Comparison of ENCODE assay signal across 12 mouse cellular contexts in genomic region chr7:49330181-49330580, GRCm38 (mm10).
DNase-seq lines count a peak whose midpoint lies in the region; ATAC-seq and TF ChIP-seq lines count a peak whose summit lies in the region.
"Had no signal": no experiment of that assay in that cellular context is flagged by ENCODE, and none has a peak within 500 bp of the region (broad histone marks: within the 10 kb centered on the region; RNA-seq: fewer than 3 reads in every experiment).

No protein-coding gene starts in this region.

- no peak overlapping the region for H3K4me2 ChIP-seq in hindbrain, embryonic 11.5 days (replicated peaks; ENCODE audit: low read depth, low read length)
- no peak overlapping the region for H3K4me2 ChIP-seq in midbrain, embryonic 15.5 days
- H3K4me2 ChIP-seq in midbrain, embryonic 11.5 days, result no peak overlapping the region
- no peak overlapping the region for H3K4me2 ChIP-seq in embryonic facial prominence, embryonic 15.5 days (replicated peaks)

- peak overlapping the region; percentile 64; the same call in 1 of the 2 replicates for H3K27ac ChIP-seq in hindbrain, embryonic 10.5 days
- no peak overlapping the region for H3K27ac ChIP-seq in hindbrain, embryonic 11.5 days (ENCODE audit: low read depth, low read length)
- H3K27ac ChIP-seq in midbrain, embryonic 15.5 days, result 0 out of 2 replicates have a peak overlapping the region, but pooled peaks have one; percentile 34
- H3K27ac ChIP-seq in midbrain, embryonic 11.5 days (ENCODE audit: low read depth, low read length), result no peak overlapping the region
- H3K27ac ChIP-seq in embryonic facial prominence, embryonic 15.5 days (replicated peaks), result peak overlapping the region; percentile 55; the same call in 1 of the 2 replicates

- no peak for TF ChIP-seq CTCF in brain, embryonic 14.5 days (IDR thresholded peaks at IDR 0.05; ENCODE audit: borderline replicate concordance, extremely low read depth, insufficient read depth, insufficient read length)

- intact Hi-C loops in gastrocnemius, postnatal 14 days (cut with DNase I; ENCODE audit: low total_unique reads), result no loop called here

- H3K9me3 ChIP-seq in hindbrain, embryonic 10.5 days, result no peaks in the 10 kb centered on the region
- no peaks in the 10 kb centered on the region for H3K9me3 ChIP-seq in hindbrain, embryonic 11.5 days (ENCODE audit: control insufficient read depth, low read length)
- no peaks in the 10 kb centered on the region for H3K9me3 ChIP-seq in midbrain, embryonic 15.5 days
- H3K9me3 ChIP-seq in midbrain, embryonic 11.5 days (ENCODE audit: control insufficient read depth, low read length), result no peaks in the 10 kb centered on the region
- H3K9me3 ChIP-seq in embryonic facial prominence, embryonic 15.5 days (replicated peaks), result no peaks in the 10 kb centered on the region

- H3K36me3 ChIP-seq in hindbrain, embryonic 10.5 days, result no peaks in the 10 kb centered on the region
- no peaks in the 10 kb centered on the region for H3K36me3 ChIP-seq in hindbrain, embryonic 11.5 days (ENCODE audit: control insufficient read depth, insufficient read depth, low read length)
- H3K36me3 ChIP-seq in midbrain, embryonic 15.5 days (replicated peaks), result no peaks in the 10 kb centered on the region
- H3K36me3 ChIP-seq in midbrain, embryonic 11.5 days (ENCODE audit: control insufficient read depth, insufficient read depth, low read length), result no peaks in the 10 kb centered on the region
- no peaks in the 10 kb centered on the region for H3K36me3 ChIP-seq in embryonic facial prominence, embryonic 15.5 days

- H3K27me3 ChIP-seq in hindbrain, embryonic 10.5 days (ENCODE audit: insufficient read depth, poor library complexity, severe bottlenecking), result no peaks in the 10 kb centered on the region
- H3K27me3 ChIP-seq in hindbrain, embryonic 11.5 days (ENCODE audit: control insufficient read depth, insufficient read depth, low read length), result no peaks in the 10 kb centered on the region
- no peaks in the 10 kb centered on the region for H3K27me3 ChIP-seq in midbrain, embryonic 15.5 days (replicated peaks)
- no peaks in the 10 kb centered on the region for H3K27me3 ChIP-seq in midbrain, embryonic 11.5 days (ENCODE audit: control insufficient read depth, insufficient read depth, low read length)
- no peaks in the 10 kb centered on the region for H3K27me3 ChIP-seq in embryonic facial prominence, embryonic 15.5 days

- H3K4me1 ChIP-seq in hindbrain, embryonic 10.5 days (replicated peaks), result peaks cover 56% of the 10 kb centered on the region
- H3K4me1 ChIP-seq in hindbrain, embryonic 11.5 days (replicated peaks; ENCODE audit: control insufficient read depth, insufficient read depth, low read length), result peaks cover 4% of the 10 kb centered on the region
- H3K4me1 ChIP-seq in midbrain, embryonic 15.5 days, result peaks cover 20% of the 10 kb centered on the region
- H3K4me1 ChIP-seq in midbrain, embryonic 11.5 days (ENCODE audit: control insufficient read depth, insufficient read depth, low read length), result peaks cover 12% of the 10 kb centered on the region
- H3K4me1 ChIP-seq in embryonic facial prominence, embryonic 15.5 days, result peaks cover 56% of the 10 kb centered on the region

- WGBS in hindbrain, embryonic 10.5 days, result 57% methylated on average over 4 of the region's 4 CpGs
- WGBS in hindbrain, embryonic 11.5 days, result 60% methylated on average over 4 of the region's 4 CpGs
- WGBS in midbrain, embryonic 15.5 days, result 40% methylated on average over 4 of the region's 4 CpGs
- WGBS in midbrain, embryonic 11.5 days, result 65% methylated on average over 4 of the region's 4 CpGs
- 30% methylated on average over 4 of the region's 4 CpGs for WGBS in embryonic facial prominence, embryonic 15.5 days

- no peak overlapping the region for H3K9ac ChIP-seq in hindbrain, embryonic 11.5 days (ENCODE audit: low read depth, low read length)
- H3K9ac ChIP-seq in midbrain, embryonic 15.5 days, result no peak overlapping the region
- no peak overlapping the region for H3K9ac ChIP-seq in midbrain, embryonic 11.5 days (ENCODE audit: low read length)
- H3K9ac ChIP-seq in embryonic facial prominence, embryonic 15.5 days, result no peak overlapping the region

- TF ChIP-seq POLR2A in brain, embryonic 14.5 days (IDR thresholded peaks at IDR 0.05; ENCODE audit: borderline replicate concordance, extremely low read depth, insufficient read depth, insufficient read length, poor library complexity, severe bottlenecking), result no peak

- H3K4me3 ChIP-seq in hindbrain, embryonic 10.5 days, result no peak overlapping the region
- H3K4me3 ChIP-seq in hindbrain, embryonic 11.5 days (ENCODE audit: low read depth, low read length), result no peak overlapping the region
- no peak overlapping the region for H3K4me3 ChIP-seq in midbrain, embryonic 15.5 days
- no peak overlapping the region for H3K4me3 ChIP-seq in midbrain, embryonic 11.5 days (ENCODE audit: low read depth, low read length)
- no peak overlapping the region for H3K4me3 ChIP-seq in embryonic facial prominence, embryonic 15.5 days (replicated peaks)

- ATAC-seq in hindbrain, embryonic 11.5 days (ENCODE audit: low FRiP score), result no peak
- peak; percentile 57 for ATAC-seq in midbrain, embryonic 15.5 days (replicated peaks)
- no peak for ATAC-seq in midbrain, embryonic 11.5 days (ENCODE audit: low FRiP score)
- no peak for ATAC-seq in embryonic facial prominence, embryonic 15.5 days (ENCODE audit: insufficient number of reproducible peaks, low FRiP score, low TSS enrichment, low read depth)

- DNase-seq in hindbrain, embryonic 10.5 days (ENCODE audit: low spot score), result no peak
- DNase-seq in hindbrain, embryonic 11.5 days (ENCODE audit: low spot score), result no peak
- DNase-seq in midbrain, embryonic 11.5 days (ENCODE audit: low spot score, missing footprints), result no peak
- DNase-seq in brain, embryonic 14.5 days (ENCODE audit: low read depth), result peak; percentile 58
- DNase-seq in gastrocnemius, postnatal 14 days, result no peak
- DNase-seq: adrenal gland, adult 2 months; cerebellum, adult 11-12 months; gastrocnemius, postnatal 10 days; kidney, adult 18-20 months; kidney, postnatal 10 days had no signal

Comparison
In these comparisons a context has a peak if more than half of its experiments do, and no peak if none do; other contexts are left out.
1. H3K27ac ChIP-seq: peak in hindbrain, embryonic 10.5 days (single experiment), midbrain, embryonic 15.5 days (single experiment) and embryonic facial prominence, embryonic 15.5 days (single experiment); none in hindbrain, embryonic 11.5 days (single experiment) and midbrain, embryonic 11.5 days (single experiment).